Mouse (Mus musculus) C2C12 (cell line): ENCODE results near the gene Ttf1. TPM values are rescaled to one million over a fixed set of nuclear protein-coding genes. Genes with fewer than 3 reads are reported as not detected.

Source experiments
- H3K27me3 ChIP-seq: one replicate; pipeline ENCODE4 v1.6.1; 2011; ENCODE audit not compliant: control insufficient read depth, insufficient read depth, insufficient read length
- H3K36me3 ChIP-seq: one replicate; pipeline ENCODE4 v1.6.1; 2011; ENCODE audit not compliant: control insufficient read depth, insufficient read depth
- H3K4me3 ChIP-seq: one replicate; pipeline ENCODE4 v1.5.1; 2011; ENCODE audit warnings: mild to moderate bottlenecking, control low read depth; ENCODE audit not compliant: poor library complexity, insufficient read depth, severe bottlenecking
- H3K79me2 ChIP-seq: one replicate; pipeline ENCODE4 v1.6.1; 2011; ENCODE audit not compliant: control insufficient read depth, insufficient read depth
- H3K79me3 ChIP-seq: one replicate; pipeline ENCODE4 v1.6.1; 2011; ENCODE audit warnings: low read depth, control low read depth
- H3ac ChIP-seq: one replicate; pipeline ENCODE3; 2011; ENCODE audit warnings: low read depth; ENCODE audit not compliant: control insufficient read depth, insufficient read length
- CEBPB ChIP-seq: IDR thresholded peaks from one replicate; pipeline ENCODE4 v1.6.1; 2011; ENCODE audit warnings: low read depth, mild to moderate bottlenecking, control low read depth, moderate library complexity
- CTCF ChIP-seq: IDR thresholded peaks from one replicate; pipeline ENCODE4 v1.5.1; 2011; ENCODE audit not compliant: control insufficient read depth, insufficient read depth, insufficient read length
- FOSL1 ChIP-seq: IDR thresholded peaks from one replicate; pipeline ENCODE4 v1.8.0; 2011; ENCODE audit warnings: mild to moderate bottlenecking, low read length; ENCODE audit not compliant: poor library complexity, insufficient read depth, severe bottlenecking
- MAX ChIP-seq: IDR thresholded peaks from one replicate; pipeline ENCODE4 v1.6.1; 2011; ENCODE audit warnings: mild to moderate bottlenecking, control low read depth
- MYOD1 ChIP-seq: IDR thresholded peaks from one replicate; pipeline ENCODE4 v1.6.1; 2011; ENCODE audit warnings: low read depth; ENCODE audit not compliant: control insufficient read depth, insufficient read length
- MYOG ChIP-seq: IDR thresholded peaks from one replicate; pipeline ENCODE4 v1.6.1; 2011; ENCODE audit not compliant: control insufficient read depth, insufficient read length; ENCODE audit errors: extremely low read depth
- USF1 ChIP-seq: IDR thresholded peaks from one replicate; pipeline ENCODE4 v1.6.1; 2011; ENCODE audit warnings: low read depth, mild to moderate bottlenecking, control low read depth, moderate library complexity
- polyA plus RNA-seq: library from polyadenylated mRNA; unstranded; fragments of >200 nt; fragmentation: generic; extraction: Trizol; gene quantifications from one replicate; pipeline ENCODE4 v1.2.1, GENCODE M21; 2012; ENCODE audit warnings: missing spikeins

The Ttf1 gene
- polyA plus RNA-seq, 1 experiment: 3.4 TPM

DNA sequence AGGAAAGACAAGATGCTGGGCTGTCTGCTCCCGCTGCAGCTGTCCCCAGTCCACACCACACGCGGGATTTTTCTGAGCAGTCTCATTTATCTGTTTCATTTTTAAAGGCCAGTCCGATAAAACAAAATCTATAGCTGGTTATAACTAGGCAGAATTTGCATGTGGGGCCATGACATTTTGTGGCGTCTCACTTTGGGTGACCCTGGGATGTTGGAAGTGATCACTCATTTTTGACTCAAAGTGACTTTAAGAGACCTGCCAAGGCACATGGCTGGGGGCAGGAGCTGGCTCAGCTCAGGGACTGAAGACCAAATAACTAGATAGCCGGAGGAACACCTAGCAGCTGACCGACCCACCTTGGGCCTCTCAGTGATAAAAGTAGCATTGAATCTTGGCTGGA is 37.1 kb upstream of the Ttf1 start:
- no peaks in the 10 kb centered on the region for H3K79me3 ChIP-seq
- no peak overlapping the region for H3ac ChIP-seq
- TF ChIP-seq FOSL1: no peak
- H3K36me3 ChIP-seq: no peaks in the 10 kb centered on the region
- H3K4me3 ChIP-seq: no peak overlapping the region
- H3K27me3 ChIP-seq: peaks cover 76% of the 10 kb centered on the region
- no peaks in the 10 kb centered on the region for H3K79me2 ChIP-seq

DNA sequence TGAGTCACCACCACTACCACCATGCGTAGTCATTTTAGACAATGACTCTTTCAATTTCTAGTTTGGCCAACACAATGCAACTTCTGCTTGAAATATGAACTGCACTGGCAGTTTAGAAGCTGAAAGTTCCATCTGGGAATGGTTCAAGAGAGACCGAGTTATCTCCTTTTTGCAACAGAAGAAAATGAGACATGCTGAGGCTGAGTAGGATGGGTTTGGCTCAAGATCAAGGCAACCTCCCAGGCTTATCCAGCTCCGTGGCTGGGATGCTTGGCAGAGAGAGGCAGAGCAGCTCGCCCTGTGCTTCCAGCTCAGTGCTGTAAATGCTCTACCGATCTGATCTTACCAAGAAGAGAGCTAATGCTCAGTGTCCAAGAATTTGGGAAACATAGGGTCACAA is 34.8 kb upstream of the Ttf1 start:
- no peak overlapping the region for H3K4me3 ChIP-seq
- TF ChIP-seq CTCF (no peak), USF1 (no peak), MAX (no peak), CEBPB (no peak), MYOD1 (no peak), MYOG (no peak), FOSL1 (no peak)
- no peaks in the 10 kb centered on the region for H3K36me3 ChIP-seq
- no peaks in the 10 kb centered on the region for H3K79me2 ChIP-seq
- peaks cover 63% of the 10 kb centered on the region for H3K27me3 ChIP-seq
- H3ac ChIP-seq: no peak overlapping the region
- H3K79me3 ChIP-seq: no peaks in the 10 kb centered on the region

DNA sequence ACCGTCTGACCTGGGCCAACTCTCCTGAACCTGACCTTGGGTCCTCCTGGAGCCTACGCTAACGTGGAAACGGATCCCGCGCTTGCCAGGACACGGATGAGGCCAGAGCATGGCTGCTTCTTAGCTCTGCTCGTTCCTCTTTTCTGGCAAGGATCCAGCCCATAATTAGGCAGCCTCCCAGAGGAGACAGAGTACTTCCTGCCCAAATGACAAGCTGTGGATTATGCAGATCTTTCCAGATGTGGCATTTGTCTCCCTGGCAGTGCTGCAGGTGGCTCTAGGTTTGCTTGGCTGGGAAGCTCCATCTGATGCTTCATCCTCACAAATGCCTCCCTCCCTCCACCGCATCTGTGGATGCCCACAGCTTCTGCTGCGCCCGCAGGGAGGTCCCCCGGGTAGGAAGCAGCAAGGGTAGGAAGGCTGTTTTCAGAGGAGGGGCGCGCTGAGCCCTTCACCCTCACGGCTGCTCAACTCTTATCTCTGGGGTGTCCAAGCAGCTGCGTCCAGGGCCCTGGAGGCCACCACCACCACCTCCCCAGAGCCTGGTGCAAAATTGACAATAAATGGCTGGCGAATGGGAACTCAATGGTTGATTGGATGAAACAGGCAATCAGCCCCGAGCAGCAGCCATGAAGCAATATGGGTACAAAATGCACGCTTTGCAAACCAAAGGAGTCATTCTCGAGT is 29.9 kb upstream of the Ttf1 start:
- no peaks in the 10 kb centered on the region for H3K79me3 ChIP-seq
- no peak overlapping the region for H3K4me3 ChIP-seq
- H3K79me2 ChIP-seq: no peaks in the 10 kb centered on the region
- H3ac ChIP-seq: no peak overlapping the region
- H3K36me3 ChIP-seq: no peaks in the 10 kb centered on the region
- no peak for TF ChIP-seq FOSL1
- no peak for TF ChIP-seq CEBPB
- TF ChIP-seq USF1: no peak
- no peak for TF ChIP-seq MYOG
- TF ChIP-seq CTCF: no peak
- no peak for TF ChIP-seq MYOD1
- no peak for TF ChIP-seq MAX
- peaks cover 62% of the 10 kb centered on the region for H3K27me3 ChIP-seq

DNA sequence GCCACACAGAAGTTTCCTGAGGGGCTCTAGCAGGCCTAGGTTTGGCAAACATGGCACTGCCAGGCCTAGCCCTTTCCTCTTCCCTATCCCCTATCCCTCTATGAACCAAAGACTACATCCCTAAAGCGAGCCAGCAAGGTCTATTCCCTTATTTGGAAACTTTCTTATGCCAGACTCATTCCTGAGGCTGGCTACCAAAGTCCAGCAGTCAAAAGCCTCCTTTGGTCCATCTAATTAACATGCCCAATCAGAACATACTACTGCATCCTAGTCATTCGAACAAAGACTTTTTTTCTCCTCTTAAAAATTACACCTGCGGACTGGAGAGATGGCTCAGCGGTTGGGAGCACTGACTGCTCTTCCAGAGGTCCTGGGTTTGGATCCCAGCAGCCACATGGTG is 28.1 kb upstream of the Ttf1 start:
- TF ChIP-seq MYOG (no peak), MYOD1 (no peak), USF1 (no peak), MAX (no peak), FOSL1 (no peak)
- Histone ChIP-seq H3K27me3 (peaks cover 65% of the 10 kb centered on the region), H3K4me3 (no peak overlapping the region), H3K79me2 (no peaks in the 10 kb centered on the region), H3K79me3 (no peaks in the 10 kb centered on the region), H3K36me3 (no peaks in the 10 kb centered on the region), H3ac (no peak overlapping the region)

DNA sequence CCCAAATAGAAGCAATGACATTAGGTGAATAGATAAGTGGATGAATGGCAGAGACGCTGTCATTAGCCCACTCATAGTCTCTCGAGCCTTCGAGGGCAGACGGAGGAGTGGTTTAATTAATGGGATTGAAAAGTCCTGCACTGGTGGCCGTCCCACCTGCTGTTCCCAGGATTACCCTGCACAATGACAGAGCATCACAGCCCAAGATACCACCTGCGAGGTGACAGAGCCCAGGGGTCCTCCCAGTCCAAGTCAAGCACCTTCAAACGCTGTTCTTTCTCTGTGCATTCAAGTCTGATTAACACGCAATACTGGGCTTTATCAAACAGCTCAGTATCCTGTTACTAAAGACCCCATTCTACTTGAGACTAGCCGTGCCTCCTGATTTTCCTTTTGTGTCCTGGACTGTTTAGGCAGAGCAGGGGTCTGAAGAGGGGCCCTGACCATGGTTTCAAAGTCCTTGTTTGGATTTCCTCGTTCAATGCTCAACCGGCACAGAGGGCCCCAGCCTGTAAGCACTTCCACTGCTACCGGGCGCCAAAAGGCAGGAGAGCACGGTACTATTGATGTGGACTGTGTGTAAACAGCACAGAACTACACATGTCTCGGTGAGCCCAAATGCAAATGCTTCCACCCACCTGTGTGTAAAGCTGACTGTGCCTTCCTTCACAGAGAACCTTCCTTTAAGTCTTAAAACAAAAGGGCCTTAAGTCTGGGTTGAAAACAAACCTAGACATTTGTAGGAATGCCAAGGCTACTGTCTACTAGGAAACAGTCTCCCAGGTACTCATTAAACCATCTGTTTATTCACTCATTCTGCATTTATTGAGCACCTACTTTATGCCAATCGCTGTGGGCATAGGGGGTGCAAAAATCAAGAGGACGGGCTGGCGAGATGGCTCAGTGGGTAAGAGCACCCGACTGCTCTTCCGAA is 25.3 kb upstream of the Ttf1 start:
- H3K36me3 ChIP-seq: no peaks in the 10 kb centered on the region

More for the DNA sequence above, 25.3 kb upstream of the Ttf1 start:
- TF ChIP-seq MAX: no peak
- no peak for TF ChIP-seq CEBPB
- TF ChIP-seq MYOG: no peak
- TF ChIP-seq USF1: no peak
- TF ChIP-seq FOSL1: no peak
- no peak for TF ChIP-seq MYOD1
- TF ChIP-seq CTCF: no peak
- Histone ChIP-seq H3ac (no peak overlapping the region), H3K27me3 (peaks cover 74% of the 10 kb centered on the region), H3K79me3 (no peaks in the 10 kb centered on the region), H3K79me2 (no peaks in the 10 kb centered on the region), H3K4me3 (no peak overlapping the region)
